Mouse (Mus musculus) ovary, postnatal 36 days (tissue): Measurements from ENCODE around the gene Jun.

Experiments
- DNase-seq: peaks from one replicate; pipeline ENCODE4 v3.0.0; 2022; ENCODE audit warnings: low spot score, mixed read lengths

Gene Jun

GRCm38 (mm10) chr4:95025847-95026600 is 26.0 kb downstream of the Jun start:
- DNase-seq, result no peak

- DNase-seq, result no peak
Observed at GRCm38 (mm10) chr4:95023350-95023953, 28.6 kb downstream of the Jun start.

- no peak for DNase-seq
Observed at GRCm38 (mm10) chr4:95021649-95022637, 30.1 kb downstream of the Jun start.

GRCm38 (mm10) chr4:95020201-95020600 is 31.8 kb downstream of the Jun start:
- DNase-seq, result no peak

- DNase-seq, result no peak
Observed at GRCm38 (mm10) chr4:95018221-95018620, 33.8 kb downstream of the Jun start.

- no peak for DNase-seq
Observed at GRCm38 (mm10) chr4:95012706-95013105, 39.3 kb downstream of the Jun start.

GRCm38 (mm10) chr4:95012256-95012655 is 39.8 kb downstream of the Jun start:
- DNase-seq, result no peak

GRCm38 (mm10) chr4:95008175-95009057 is 43.6 kb downstream of the Jun start:
- peak; percentile 71 for DNase-seq

GRCm38 (mm10) chr4:95007759-95008158 is 44.3 kb downstream of the Jun start:
- no peak for DNase-seq

GRCm38 (mm10) chr4:95005251-95005830 is 46.7 kb downstream of the Jun start:
- no peak for DNase-seq

- DNase-seq, result no peak
Observed at GRCm38 (mm10) chr4:95001043-95001775, 50.8 kb downstream of the Jun start.

- DNase-seq, result no peak
Observed at GRCm38 (mm10) chr4:95000147-95000546, 51.9 kb downstream of the Jun start.

- no peak for DNase-seq
Observed at GRCm38 (mm10) chr4:94999249-94999648, 52.8 kb downstream of the Jun start.
